ENCODE assay signal across 29 mouse cellular contexts in genomic region chr1:148846595-148846994, GRCm38 (mm10).
"Had no signal": no experiment of that assay in that cellular context is flagged by ENCODE, and none has a peak within 500 bp of the region (broad histone marks: within the 10 kb centered on the region; RNA-seq: fewer than 3 reads in every experiment).

No protein-coding gene starts in this region.

- H3K4me2 ChIP-seq: embryonic facial prominence, embryonic 12.5 days; embryonic facial prominence, embryonic 13.5 days; embryonic facial prominence, embryonic 15.5 days; forebrain, embryonic 12.5 days; forebrain, embryonic 13.5 days; forebrain, embryonic 15.5 days had no signal

- H3K4me3 ChIP-seq: embryonic facial prominence, embryonic 10.5 days; embryonic facial prominence, embryonic 12.5 days; embryonic facial prominence, embryonic 13.5 days; embryonic facial prominence, embryonic 15.5 days; erythroblast, embryonic 14.5 days; forebrain, embryonic 10.5 days; forebrain, embryonic 12.5 days; forebrain, embryonic 13.5 days; forebrain, embryonic 15.5 days; gastrocnemius, adult 2 months; heart, adult 2 months had no signal

- H3K36me3 ChIP-seq: embryonic facial prominence, embryonic 10.5 days; embryonic facial prominence, embryonic 12.5 days; embryonic facial prominence, embryonic 13.5 days; embryonic facial prominence, embryonic 15.5 days; forebrain, embryonic 10.5 days; forebrain, embryonic 12.5 days; forebrain, embryonic 15.5 days had no signal

- ATAC-seq: forebrain, embryonic 13.5 days; forebrain, embryonic 14.5 days; forebrain, embryonic 15.5 days; forebrain, embryonic 16.5 days; forebrain, postnatal 0 days had no signal

- H3K9ac ChIP-seq: embryonic facial prominence, embryonic 12.5 days; embryonic facial prominence, embryonic 13.5 days; embryonic facial prominence, embryonic 15.5 days; forebrain, embryonic 12.5 days; forebrain, embryonic 13.5 days; forebrain, embryonic 15.5 days; forebrain, postnatal 0 days had no signal

- H3K9me3 ChIP-seq: embryonic facial prominence, embryonic 10.5 days; embryonic facial prominence, embryonic 12.5 days; embryonic facial prominence, embryonic 13.5 days; embryonic facial prominence, embryonic 15.5 days; forebrain, embryonic 10.5 days; forebrain, embryonic 12.5 days; forebrain, embryonic 13.5 days; forebrain, embryonic 15.5 days had no signal

- H3K4me1 ChIP-seq: embryonic facial prominence, embryonic 10.5 days; embryonic facial prominence, embryonic 12.5 days; embryonic facial prominence, embryonic 13.5 days; embryonic facial prominence, embryonic 15.5 days; forebrain, embryonic 10.5 days; forebrain, embryonic 12.5 days; forebrain, embryonic 13.5 days; forebrain, embryonic 15.5 days had no signal

- H3K27ac ChIP-seq: embryonic facial prominence, embryonic 10.5 days; embryonic facial prominence, embryonic 12.5 days; embryonic facial prominence, embryonic 13.5 days; embryonic facial prominence, embryonic 15.5 days; forebrain, embryonic 10.5 days; forebrain, embryonic 12.5 days; forebrain, embryonic 13.5 days; forebrain, embryonic 15.5 days; gastrocnemius, adult 2 months; heart, adult 2 months had no signal

- DNase-seq: cerebellum, adult 2 months; cerebellum, adult 8-10 months; cerebellum, adult 9-10 months; cerebellum, adult 9-11 months; cerebellum, postnatal 10 days; cerebellum, postnatal 14 days; cerebellum, postnatal 25 days; cerebellum, postnatal 36 days; embryo, embryonic 11 days; forebrain, postnatal 0 days; gastrocnemius, adult 2 months; gastrocnemius, postnatal 10 days; gastrocnemius, postnatal 14 days; gastrocnemius, postnatal 25 days; gastrocnemius, postnatal 36 days; heart, adult 11 months; heart, adult 18-20 months; heart, adult 2 months had no signal

- H3K27me3 ChIP-seq: embryonic facial prominence, embryonic 12.5 days; embryonic facial prominence, embryonic 13.5 days; embryonic facial prominence, embryonic 15.5 days; forebrain, embryonic 12.5 days; forebrain, embryonic 13.5 days; forebrain, embryonic 15.5 days had no signal
